Mouse (Mus musculus): Measurements from ENCODE around the gene Zbed4. TPM values are rescaled to one million over a fixed set of nuclear protein-coding genes. Genes with fewer than 3 reads are reported as not detected.

The Zbed4 gene
- polyA plus RNA-seq, 1 experiment from 2014 or later, result 25.0 TPM

- ATAC-seq, result no peak
- DNase-seq (ENCODE audit: low spot score), result no peak
- Histone ChIP-seq H3K27me3 (replicated peaks; ENCODE audit: control insufficient read depth, insufficient read depth, low read length) (no peaks in the 10 kb centered on the region), H3K9me3 (replicated peaks; ENCODE audit: control insufficient read depth, low read length) (no peaks in the 10 kb centered on the region), H3K36me3 (ENCODE audit: control insufficient read depth, insufficient read depth, low read length) (peaks cover 56% of the 10 kb centered on the region), H3K4me2 (ENCODE audit: low read length) (no peak overlapping the region), H3K4me3 (ENCODE audit: low read depth, low read length) (no peak overlapping the region), H3K27ac (ENCODE audit: low read depth, low read length) (no peak overlapping the region), H3K9ac (ENCODE audit: low read length) (no peak overlapping the region), H3K4me1 (ENCODE audit: control insufficient read depth, insufficient read depth, low read length) (peaks cover 11% of the 10 kb centered on the region)
- 91% methylated on average over 5 of the region's 5 CpGs for WGBS
Observed at GRCm38 (mm10) chr15:88823376-88823775, 71.9 kb downstream of the Zbed4 start.

GRCm38 (mm10) chr15:88827466-88827865, 76.0 kb downstream of the Zbed4 start:
- H3K4me3 ChIP-seq (ENCODE audit: low read depth, low read length), result no peak overlapping the region
- 88% methylated on average over 6 of the region's 6 CpGs for WGBS
- H3K4me2 ChIP-seq (ENCODE audit: low read length), result no peak overlapping the region
- ATAC-seq (no peak), DNase-seq (ENCODE audit: low spot score) (no peak)
- no peak overlapping the region for H3K27ac ChIP-seq (ENCODE audit: low read depth, low read length)
- H3K4me1 ChIP-seq (ENCODE audit: control insufficient read depth, insufficient read depth, low read length), result no peaks in the 10 kb centered on the region
- no peaks in the 10 kb centered on the region for H3K27me3 ChIP-seq (replicated peaks; ENCODE audit: control insufficient read depth, insufficient read depth, low read length)
- no peak overlapping the region for H3K9ac ChIP-seq (ENCODE audit: low read length)
- no peaks in the 10 kb centered on the region for H3K9me3 ChIP-seq (replicated peaks; ENCODE audit: control insufficient read depth, low read length)
- H3K36me3 ChIP-seq (ENCODE audit: control insufficient read depth, insufficient read depth, low read length), result peaks cover 48% of the 10 kb centered on the region

- H3K9me3 ChIP-seq (replicated peaks; ENCODE audit: control insufficient read depth, low read length), result no peaks in the 10 kb centered on the region
- H3K27me3 ChIP-seq (replicated peaks; ENCODE audit: control insufficient read depth, insufficient read depth, low read length), result no peaks in the 10 kb centered on the region
- 26% methylated on average over 9 of the region's 9 CpGs for WGBS
- H3K27ac ChIP-seq (ENCODE audit: low read depth, low read length), result no peak overlapping the region
- H3K4me2 ChIP-seq (ENCODE audit: low read length), result no peak overlapping the region
- DNase-seq (ENCODE audit: low spot score) (no peak), ATAC-seq (peak; percentile 60)
- H3K36me3 ChIP-seq (ENCODE audit: control insufficient read depth, insufficient read depth, low read length), result peaks cover 41% of the 10 kb centered on the region
- H3K4me3 ChIP-seq (ENCODE audit: low read depth, low read length), result no peak overlapping the region
- H3K4me1 ChIP-seq (ENCODE audit: control insufficient read depth, insufficient read depth, low read length), result no peaks in the 10 kb centered on the region
- no peak overlapping the region for H3K9ac ChIP-seq (ENCODE audit: low read length)
Observed at GRCm38 (mm10) chr15:88827991-88828799, 76.7 kb downstream of the Zbed4 start.

GRCm38 (mm10) chr15:88828800-88829705, 77.6 kb downstream of the Zbed4 start:
- DNase-seq (ENCODE audit: low spot score) (peak; percentile 91), ATAC-seq (peak; percentile 96)
- H3K27ac ChIP-seq (ENCODE audit: low read depth, low read length), result no peak overlapping the region
- no peak overlapping the region; the same call in 1 of the 2 replicates for H3K9ac ChIP-seq (ENCODE audit: low read length)
- H3K27me3 ChIP-seq (replicated peaks; ENCODE audit: control insufficient read depth, insufficient read depth, low read length), result no peaks in the 10 kb centered on the region
- H3K4me2 ChIP-seq (ENCODE audit: low read length), result no peak overlapping the region
- WGBS, result 53% methylated on average over 17 of the region's 17 CpGs
- no peaks in the 10 kb centered on the region for H3K4me1 ChIP-seq (ENCODE audit: control insufficient read depth, insufficient read depth, low read length)
- H3K9me3 ChIP-seq (replicated peaks; ENCODE audit: control insufficient read depth, low read length), result no peaks in the 10 kb centered on the region
- H3K4me3 ChIP-seq (ENCODE audit: low read depth, low read length), result no peak overlapping the region
- H3K36me3 ChIP-seq (ENCODE audit: control insufficient read depth, insufficient read depth, low read length), result peaks cover 32% of the 10 kb centered on the region

GRCm38 (mm10) chr15:88829791-88830440, 78.5 kb downstream of the Zbed4 start:
- no peak overlapping the region for H3K4me2 ChIP-seq (ENCODE audit: low read length)
- H3K4me1 ChIP-seq (ENCODE audit: control insufficient read depth, insufficient read depth, low read length), result no peaks in the 10 kb centered on the region
- H3K27me3 ChIP-seq (replicated peaks; ENCODE audit: control insufficient read depth, insufficient read depth, low read length), result no peaks in the 10 kb centered on the region
- H3K9ac ChIP-seq (ENCODE audit: low read length), result no peak overlapping the region
- no peak overlapping the region for H3K4me3 ChIP-seq (ENCODE audit: low read depth, low read length)
- ATAC-seq (no peak), DNase-seq (ENCODE audit: low spot score) (no peak)
- H3K36me3 ChIP-seq (ENCODE audit: control insufficient read depth, insufficient read depth, low read length), result peaks cover 23% of the 10 kb centered on the region
- H3K9me3 ChIP-seq (replicated peaks; ENCODE audit: control insufficient read depth, low read length), result no peaks in the 10 kb centered on the region
- WGBS, result 82% methylated on average over 6 of the region's 6 CpGs
- H3K27ac ChIP-seq (ENCODE audit: low read depth, low read length), result no peak overlapping the region

GRCm38 (mm10) chr15:88830696-88831095, 79.2 kb downstream of the Zbed4 start:
- Histone ChIP-seq H3K4me3 (ENCODE audit: low read depth, low read length) (no peak overlapping the region), H3K27me3 (replicated peaks; ENCODE audit: control insufficient read depth, insufficient read depth, low read length) (no peaks in the 10 kb centered on the region), H3K9ac (ENCODE audit: low read length) (no peak overlapping the region), H3K4me2 (ENCODE audit: low read length) (no peak overlapping the region), H3K9me3 (replicated peaks; ENCODE audit: control insufficient read depth, low read length) (no peaks in the 10 kb centered on the region), H3K36me3 (ENCODE audit: control insufficient read depth, insufficient read depth, low read length) (peaks cover 16% of the 10 kb centered on the region), H3K4me1 (ENCODE audit: control insufficient read depth, insufficient read depth, low read length) (no peaks in the 10 kb centered on the region), H3K27ac (ENCODE audit: low read depth, low read length) (no peak overlapping the region)
- 80% methylated on average over 5 of the region's 5 CpGs for WGBS
- DNase-seq (ENCODE audit: low spot score) (no peak), ATAC-seq (no peak)

- no peaks in the 10 kb centered on the region for H3K27me3 ChIP-seq (replicated peaks; ENCODE audit: control insufficient read depth, insufficient read depth, low read length)
- WGBS, result 54% methylated on average over 5 of the region's 5 CpGs
- DNase-seq (ENCODE audit: low spot score), result no peak
- H3K9me3 ChIP-seq (replicated peaks; ENCODE audit: control insufficient read depth, low read length), result no peaks in the 10 kb centered on the region
- ATAC-seq, result no peak
- H3K36me3 ChIP-seq (ENCODE audit: control insufficient read depth, insufficient read depth, low read length), result peaks cover 8% of the 10 kb centered on the region
- H3K27ac ChIP-seq (ENCODE audit: low read depth, low read length), result no peak overlapping the region
- no peak overlapping the region for H3K9ac ChIP-seq (ENCODE audit: low read length)
- no peaks in the 10 kb centered on the region for H3K4me1 ChIP-seq (ENCODE audit: control insufficient read depth, insufficient read depth, low read length)
- H3K4me3 ChIP-seq (ENCODE audit: low read depth, low read length), result no peak overlapping the region
- no peak overlapping the region for H3K4me2 ChIP-seq (ENCODE audit: low read length)
Observed at GRCm38 (mm10) chr15:88831482-88831881, 80.0 kb downstream of the Zbed4 start.

- H3K9me3 ChIP-seq (replicated peaks; ENCODE audit: control insufficient read depth, low read length), result no peaks in the 10 kb centered on the region
- H3K4me2 ChIP-seq (ENCODE audit: low read length), result no peak overlapping the region
- no peaks in the 10 kb centered on the region for H3K27me3 ChIP-seq (replicated peaks; ENCODE audit: control insufficient read depth, insufficient read depth, low read length)
- H3K4me3 ChIP-seq (ENCODE audit: low read depth, low read length), result no peak overlapping the region
- WGBS, result 86% methylated on average over 9 of the region's 9 CpGs
- no peak for DNase-seq (ENCODE audit: low spot score)
- no peak for ATAC-seq
- peaks cover under 1% of the 10 kb centered on the region; the same call in 1 of the 2 replicates for H3K4me1 ChIP-seq (ENCODE audit: control insufficient read depth, insufficient read depth, low read length)
- H3K9ac ChIP-seq (ENCODE audit: low read length), result no peak overlapping the region
- H3K27ac ChIP-seq (ENCODE audit: low read depth, low read length), result no peak overlapping the region
- no peaks in the 10 kb centered on the region for H3K36me3 ChIP-seq (ENCODE audit: control insufficient read depth, insufficient read depth, low read length)
Observed at GRCm38 (mm10) chr15:88832536-88832935, 81.1 kb downstream of the Zbed4 start.

Measured in forebrain, embryonic 14.5 days (tissue).